Mouse (Mus musculus) adrenal gland, postnatal 4 days (tissue): ENCODE data around the gene Gm5447. TPM values are rescaled to one million over a fixed set of nuclear protein-coding genes. Genes with fewer than 3 reads are reported as not detected.

Experiments
- DNase-seq, 2 experiments: peaks; one replicate each; pipeline ENCODE4 v3.0.0; 2021 to 2022; ENCODE audit warnings: low spot score in 2 of 2, mixed read lengths in 2 of 2
- total RNA-seq, 2 experiments: library from RNA; stranded (reverse); gene quantifications; 2 replicates each; pipeline ENCODE4 v1.2.3; 2021

The Gm5447 gene
- total RNA-seq, 2 experiments from 2014 or later = 0.28 to 0.39 TPM

- DNase-seq = peak in 1 of 2 experiments; percentile 11
Observed at GRCm38 (mm10) chr13:30985598-30986466, 11.8 kb downstream of the Gm5447 start.

DNA sequence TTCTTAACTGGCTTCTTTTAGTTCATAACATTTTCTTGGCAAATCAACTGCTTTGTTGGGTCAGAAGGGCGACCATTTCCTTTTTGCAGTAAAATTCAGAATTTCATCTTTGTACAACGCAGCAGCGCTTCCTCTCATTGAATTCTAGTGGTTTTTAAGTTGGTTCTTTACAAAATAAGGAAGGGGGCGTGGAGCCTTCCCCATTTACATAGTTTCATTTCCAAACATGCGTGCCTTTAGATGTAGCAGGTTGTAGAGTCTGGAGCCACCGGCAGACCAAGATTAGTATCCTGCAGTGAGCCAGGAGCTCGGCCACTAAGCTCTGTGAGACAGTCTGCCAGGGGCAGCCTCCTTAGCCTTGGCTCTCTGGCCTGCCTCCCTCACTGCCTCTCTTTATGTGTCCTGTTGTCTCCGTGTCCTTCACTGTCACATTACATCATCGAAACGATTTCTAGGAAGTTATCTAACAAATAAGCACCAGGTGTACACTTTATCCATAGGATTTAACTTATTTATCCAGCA is 13.0 kb downstream of the Gm5447 start:
- no peak for DNase-seq

DNA sequence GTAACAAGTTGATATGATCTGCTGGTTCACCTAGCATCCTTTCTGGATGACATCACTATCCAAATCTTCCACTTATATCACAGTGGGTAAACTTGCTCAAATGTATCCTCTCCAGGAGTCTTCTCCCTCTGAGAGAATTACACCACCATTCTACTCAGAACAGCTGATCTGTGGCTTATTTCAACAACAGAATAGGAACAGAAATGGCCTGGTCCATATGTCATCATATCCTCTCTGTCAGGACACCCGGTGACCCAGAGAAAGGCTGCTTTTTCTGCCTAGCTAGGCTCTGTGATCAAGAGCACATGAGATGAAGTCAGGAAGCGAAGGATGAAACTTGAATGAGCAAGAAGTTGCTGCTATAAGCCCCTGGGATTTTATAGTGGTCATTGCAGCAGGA is 13.7 kb downstream of the Gm5447 start:
- DNase-seq = no peak

GRCm38 (mm10) chr13:30989710-30990109 is 15.7 kb downstream of the Gm5447 start:
- no peak for DNase-seq

DNA sequence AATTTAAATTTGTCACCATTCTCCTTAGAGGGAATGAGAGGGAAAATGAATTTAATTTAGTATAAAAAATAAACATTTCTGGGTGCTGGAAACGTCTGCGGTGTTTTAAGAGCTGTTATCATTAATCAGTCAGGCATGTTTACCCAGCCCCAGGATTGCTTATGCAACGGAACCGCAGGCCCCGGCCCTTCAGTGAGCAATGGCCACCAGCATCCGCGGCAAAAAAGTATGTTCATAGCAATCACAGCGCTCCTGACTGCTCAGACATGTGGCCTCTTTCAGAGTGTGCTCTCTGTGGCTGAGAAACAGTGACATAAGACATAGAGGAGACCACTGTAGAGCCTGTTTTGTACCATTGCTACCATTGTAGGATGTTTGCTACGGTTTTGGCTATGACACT is 16.2 kb downstream of the Gm5447 start:
- DNase-seq = no peak

DNA sequence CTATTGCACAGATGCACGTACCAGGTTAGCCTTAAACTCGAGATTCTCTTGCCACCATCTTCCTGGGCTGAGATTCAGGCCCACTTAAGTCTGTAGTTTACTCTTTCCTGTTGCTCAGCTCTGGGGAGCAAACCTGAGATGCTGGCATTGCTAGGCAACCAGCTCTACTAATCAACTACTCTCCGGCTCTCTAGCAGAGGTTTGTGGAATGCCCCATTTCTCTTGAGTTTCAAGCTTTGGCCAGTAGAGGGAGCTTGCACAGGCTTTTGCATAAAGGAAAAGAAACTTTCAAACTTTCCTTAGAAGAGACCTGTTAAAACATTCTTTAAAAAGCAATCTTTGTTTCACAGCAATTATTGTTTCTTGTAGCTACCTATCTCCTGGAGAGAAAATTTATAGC is 19.8 kb downstream of the Gm5447 start:
- no peak for DNase-seq

DNA sequence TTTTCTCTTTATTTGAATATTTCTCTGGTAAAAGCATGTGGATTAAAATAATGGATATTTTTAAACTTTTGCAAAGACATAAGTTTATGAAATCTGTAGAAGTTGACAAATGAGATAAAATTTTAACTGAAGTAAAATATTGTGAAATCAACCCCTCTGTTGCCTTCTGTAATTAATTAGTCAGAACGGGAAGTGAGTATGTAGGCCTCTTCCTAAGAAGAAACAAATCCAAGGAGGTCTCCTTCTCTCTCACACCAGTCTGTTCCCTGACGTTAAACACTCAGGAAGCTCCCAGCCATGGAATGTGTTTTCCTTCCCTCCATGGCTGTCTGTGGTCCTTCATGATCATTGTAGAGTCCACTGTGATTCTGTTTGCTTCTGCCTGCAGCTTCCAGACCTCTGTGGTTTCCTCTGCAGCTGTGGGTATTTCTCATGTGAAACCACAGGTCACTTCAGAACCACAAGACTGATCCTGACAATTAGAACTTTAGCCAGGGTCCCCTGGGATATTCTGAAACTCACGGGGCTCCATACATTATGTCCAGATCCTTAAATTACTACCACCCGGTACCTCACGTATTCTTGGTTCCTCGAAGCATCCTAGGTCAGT is 20.4 kb downstream of the Gm5447 start:
- no peak for DNase-seq

DNA sequence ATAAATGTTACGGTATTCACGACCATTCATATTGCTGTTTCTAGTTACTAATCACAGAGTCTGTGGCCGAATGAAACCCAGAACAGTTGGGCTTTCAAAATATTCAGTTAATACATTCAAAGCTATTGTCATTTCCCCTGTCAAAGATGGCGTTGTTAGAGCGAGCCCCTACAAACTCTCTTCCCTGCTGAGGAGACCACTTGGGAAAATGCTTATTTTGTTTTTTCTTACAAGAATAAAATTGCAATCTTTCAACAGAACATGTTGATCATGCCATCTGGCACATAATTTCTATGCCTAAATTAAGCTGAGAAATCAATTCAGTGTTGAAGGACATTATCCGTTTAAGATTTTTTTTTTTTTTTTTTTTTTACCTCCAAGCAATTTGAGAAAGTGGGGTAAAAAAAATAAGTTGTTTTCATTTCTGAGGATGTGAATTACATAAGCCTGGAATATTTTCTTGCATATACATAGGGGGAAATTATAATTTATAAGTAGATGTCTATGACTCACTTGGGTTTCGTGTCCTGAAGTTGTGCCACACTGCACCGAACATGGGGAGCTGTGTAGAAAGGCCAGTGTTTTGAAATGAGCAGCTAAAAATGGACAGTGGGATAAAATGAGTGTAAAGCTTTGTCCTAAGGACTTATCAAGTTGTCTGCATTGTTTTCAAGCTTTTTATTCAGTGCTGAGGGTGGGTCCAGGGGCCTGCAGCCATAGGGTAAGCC is 23.7 kb downstream of the Gm5447 start:
- no peak for DNase-seq

DNA sequence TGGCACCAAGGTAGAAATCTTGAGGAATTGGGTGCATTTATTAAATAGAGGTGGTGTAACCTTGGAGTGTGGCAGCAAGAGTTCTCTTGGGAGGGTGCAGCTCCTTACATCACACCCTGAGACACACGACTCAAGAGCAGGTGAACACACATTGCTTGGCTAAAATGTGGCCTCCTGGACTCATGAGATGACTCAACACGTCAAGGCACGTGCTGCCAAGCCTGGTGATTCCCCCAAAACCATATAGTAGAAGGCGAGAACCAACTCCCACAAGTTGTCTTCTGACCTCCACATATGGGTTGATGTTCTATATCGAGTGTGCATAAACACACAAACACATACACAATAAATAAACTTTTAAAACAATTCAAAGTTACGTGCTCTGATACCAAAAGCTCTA is 25.8 kb downstream of the Gm5447 start:
- DNase-seq = no peak

DNA sequence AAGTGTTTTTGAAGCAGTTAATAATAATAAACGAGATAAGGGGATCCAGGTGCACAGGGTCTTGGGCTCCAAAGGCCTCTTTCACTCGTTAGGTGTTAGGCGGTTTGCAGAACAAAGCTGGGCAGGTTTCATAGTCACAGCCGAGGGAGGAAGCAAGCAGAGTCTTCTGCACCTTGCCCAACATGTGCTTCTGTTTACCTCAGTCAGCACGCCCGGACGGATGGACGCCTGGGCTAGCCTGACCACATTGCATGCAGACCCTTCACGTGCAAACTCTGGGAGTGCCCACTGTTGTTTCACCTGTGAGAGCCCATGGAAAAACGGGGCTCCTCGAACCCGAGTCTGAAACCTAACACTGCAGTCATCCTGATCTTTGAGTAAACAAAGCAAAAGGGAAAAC is 30.5 kb downstream of the Gm5447 start:
- DNase-seq = no peak

- no peak for DNase-seq
Observed at GRCm38 (mm10) chr13:31004995-31005394, 31.0 kb downstream of the Gm5447 start.

GRCm38 (mm10) chr13:31017545-31017944 is 43.5 kb downstream of the Gm5447 start:
- no peak for DNase-seq

- DNase-seq = no peak
Observed at GRCm38 (mm10) chr13:31021514-31021913, 47.5 kb downstream of the Gm5447 start.

DNA sequence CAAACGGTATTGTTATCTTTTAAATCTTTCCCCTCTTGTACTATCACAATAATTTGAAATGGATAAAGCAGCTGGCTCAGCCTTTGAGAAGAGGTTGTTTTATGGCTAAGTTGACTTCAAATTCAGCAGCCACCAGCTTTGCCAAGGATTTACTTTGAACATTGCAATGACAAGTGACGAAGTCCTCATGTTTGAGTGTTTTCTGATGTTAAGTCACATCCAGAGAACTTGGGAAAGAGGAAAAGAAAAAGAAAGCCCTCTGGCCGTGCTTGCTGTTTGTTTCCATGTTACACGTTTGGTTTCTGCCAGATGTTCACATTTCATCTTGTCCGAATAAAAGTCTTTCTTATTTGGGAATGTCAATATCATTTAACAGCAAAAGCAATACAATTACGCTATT is 47.9 kb downstream of the Gm5447 start:
- DNase-seq = no peak

DNA sequence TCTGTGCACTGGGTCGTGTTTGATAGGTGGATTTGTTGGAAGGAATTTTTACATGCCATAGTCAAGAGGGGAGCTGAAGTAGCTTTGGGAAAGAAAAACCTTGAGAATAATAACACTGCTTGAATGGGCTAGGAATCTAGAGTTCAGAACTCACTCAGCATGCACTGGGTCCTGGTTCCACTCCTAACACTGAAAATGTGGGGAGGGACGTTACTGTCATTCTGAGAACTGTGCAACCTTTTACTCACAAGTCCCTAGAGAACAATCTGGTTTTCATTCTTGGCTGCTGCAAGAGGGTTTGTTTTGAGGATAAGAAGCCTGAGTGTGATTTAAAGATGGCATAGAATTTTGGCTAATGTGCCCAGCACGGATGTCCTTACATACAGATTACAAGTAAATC is 49.7 kb downstream of the Gm5447 start:
- no peak for DNase-seq

Other genes starting within 250 kb of the Gm5447 start
- 1 to 10 TPM in 1 of 2 experiments, under 1 TPM in 1; 0.90 to 1.5 TPM for gene Irf4, start 225.0 kb upstream of the Gm5447 start, total RNA-seq
- under 1 TPM; 0.51 to 0.59 TPM for gene Hus1b, start 26.4 kb upstream of the Gm5447 start, total RNA-seq
- gene Exoc2, start 111 bp upstream of the Gm5447 start, total RNA-seq = 10 to 100 TPM; 33.9 to 36.3 TPM